Mouse (Mus musculus) lung, adult 2 months (tissue): ENCODE measurements around the gene Mb21d2.

Experiments used
- CTCF ChIP-seq: fragments of 200-500 bp; IDR thresholded peaks from 2 replicates; pipeline ENCODE4 v1.5.1; 2011; ENCODE audit warnings: mild to moderate bottlenecking, low read length, control low read depth; ENCODE audit not compliant: insufficient read depth
- POLR2A ChIP-seq: fragments of 200-500 bp; IDR thresholded peaks from 2 replicates; pipeline ENCODE4 v1.6.1; 2011; ENCODE audit warnings: low read depth, mild to moderate bottlenecking, control low read depth, low read length, borderline replicate concordance; ENCODE audit errors: extremely low read depth

- TF ChIP-seq CTCF (no peak), POLR2A (no peak)
These were observed at the start of gene Mb21d2 for GRCm38 (mm10) chr16:28928815-28929685.
